13 mouse cellular contexts compared by ENCODE assay signal in genomic region chr9:44338574-44338973, GRCm38 (mm10). TPM values are rescaled to one million over a fixed set of nuclear protein-coding genes. Genes with fewer than 3 reads are reported as not detected.
DNase-seq lines count a peak whose midpoint lies in the region; ATAC-seq and TF ChIP-seq lines count a peak whose summit lies in the region.
"Had no signal": no experiment of that assay in that cellular context is flagged by ENCODE, and none has a peak within 500 bp of the region (broad histone marks: within the 10 kb centered on the region; RNA-seq: fewer than 3 reads in every experiment).

No protein-coding gene starts in this region.

- peak overlapping the region; percentile 16; the same call in 1 of the 2 replicates for H3K4me3 ChIP-seq in heart, embryonic 11.5 days (ENCODE audit: low read depth, low read length)
- no peak overlapping the region for H3K4me3 ChIP-seq in left cerebral cortex, adult 2 months
- H3K4me3 ChIP-seq in CH12.LX (replicated peaks in 1 of 3; ENCODE audit: low read depth in 2 of 3, low read length in 2 of 3, poor library complexity in 1 of 3): no peak overlapping the region
- peak overlapping the region; percentile 80 for H3K4me3 ChIP-seq in liver, embryonic 13.5 days (replicated peaks)
- H3K4me3 ChIP-seq in cerebellum, adult 2 months (replicated peaks; ENCODE audit: insufficient read depth, low read depth, low read length): no peak overlapping the region

- in situ Hi-C loops in CH12.LX (cut with MboI; ENCODE audit: low pct_ligation_motif_present, low pct_unique_long_range_greater_than_20kb, low sequenced_read_pairs): no loop called here

- H3K9me3 ChIP-seq in heart, embryonic 11.5 days (replicated peaks; ENCODE audit: control insufficient read depth, low read length): no peaks in the 10 kb centered on the region
- H3K9me3 ChIP-seq in CH12.LX (replicated peaks; ENCODE audit: low read length): peaks cover 2% of the 10 kb centered on the region
- H3K9me3 ChIP-seq in liver, embryonic 13.5 days (replicated peaks): no peaks in the 10 kb centered on the region
- H3K9me3 ChIP-seq: embryonic facial prominence, embryonic 12.5 days had no signal

- H3K4me2 ChIP-seq in heart, embryonic 11.5 days: peak overlapping the region; percentile 21; the same call in 1 of the 2 replicates
- no peak overlapping the region for H3K4me2 ChIP-seq in CH12.LX (ENCODE audit: insufficient read depth, low read depth, poor library complexity, severe bottlenecking)
- peak overlapping the region; percentile 78 for H3K4me2 ChIP-seq in liver, embryonic 13.5 days

- peak; percentile 7 for TF ChIP-seq CTCF in left cerebral cortex, adult 2 months (IDR thresholded peaks at IDR 0.05)
- TF ChIP-seq CTCF in CH12.LX (conservative IDR thresholded peaks at IDR 0.05 in 1 of 2, IDR thresholded peaks at IDR 0.05 in 1 of 2; ENCODE audit: low read depth in 2 of 2, low read length in 2 of 2): peak in 1 of 2 experiments; percentile 42; a peak in 2 of 4 replicates
- no peak for TF ChIP-seq CTCF in cerebellum, adult 2 months (IDR thresholded peaks at IDR 0.05; ENCODE audit: borderline replicate concordance, insufficient read depth, low read depth, low read length)

- H3K9ac ChIP-seq in heart, embryonic 11.5 days (ENCODE audit: low read depth, low read length): no peak overlapping the region
- H3K9ac ChIP-seq in CH12.LX (ENCODE audit: insufficient read depth, low read depth): no peak overlapping the region
- H3K9ac ChIP-seq in liver, embryonic 13.5 days: peak overlapping the region; percentile 97
- H3K9ac ChIP-seq: embryonic facial prominence, embryonic 12.5 days had no signal

- dilution Hi-C loops in CH12.LX (cut with MboI; ENCODE audit: extremely low pct_ligation_motif_present, extremely low pct_unique_long_range_greater_than_20kb, low sequenced_read_pairs): no loop called here

- TF ChIP-seq RAD21 in CH12.LX (IDR thresholded peaks at IDR 0.05; ENCODE audit: low read depth, low read length): peak; percentile 9; the same call in 1 of the 2 replicates

- no peak overlapping the region for H3K27ac ChIP-seq in heart, embryonic 11.5 days (ENCODE audit: low read depth, low read length)
- H3K27ac ChIP-seq in left cerebral cortex, adult 2 months: no peak overlapping the region
- H3K27ac ChIP-seq in CH12.LX (ENCODE audit: insufficient read depth, low read depth): no peak overlapping the region
- H3K27ac ChIP-seq in liver, embryonic 13.5 days: peak overlapping the region; percentile 99
- H3K27ac ChIP-seq in cerebellum, adult 2 months (ENCODE audit: insufficient read depth, low read length): no peak overlapping the region
- H3K27ac ChIP-seq: embryonic facial prominence, embryonic 12.5 days had no signal

- TF ChIP-seq EP300 in CH12.LX (IDR thresholded peaks at IDR 0.05; ENCODE audit: low read length): no peak

- DNase-seq in heart, postnatal 36 days: no peak
- DNase-seq in left cerebral cortex, adult 2 months (ENCODE audit: extremely low spot score in 1 of 2, low spot score in 2 of 2): no peak
- no peak for DNase-seq in left cerebral cortex, postnatal 4 days
- DNase-seq in CH12.LX (ENCODE audit: extremely low read depth): no peak
- no peak for DNase-seq in liver, embryonic 13.5 days
- no peak for DNase-seq in cerebellum, adult 2 months
- DNase-seq: adrenal gland, postnatal 36 days; cerebellum, postnatal 10 days; heart, postnatal 10 days; lung, adult 2 months had no signal

- peaks cover 7% of the 10 kb centered on the region for H3K36me3 ChIP-seq in heart, embryonic 11.5 days (ENCODE audit: control insufficient read depth, insufficient read depth, low read length)
- peaks cover 38 to 53% of the 10 kb centered on the region in 2 experiments for H3K36me3 ChIP-seq in CH12.LX (replicated peaks in 1 of 2; ENCODE audit: control insufficient read depth in 1 of 2, insufficient read depth in 1 of 2, low read length in 1 of 2)
- peaks cover 70% of the 10 kb centered on the region for H3K36me3 ChIP-seq in liver, embryonic 13.5 days

- H3K4me1 ChIP-seq in heart, embryonic 11.5 days (ENCODE audit: control insufficient read depth, insufficient read depth, low read length): peaks cover 23% of the 10 kb centered on the region
- H3K4me1 ChIP-seq in CH12.LX (ENCODE audit: control insufficient read depth in 1 of 2, insufficient read depth in 2 of 2): peaks cover 9 to 36% of the 10 kb centered on the region in 2 experiments; a peak in 2 of 4 replicates
- H3K4me1 ChIP-seq in liver, embryonic 13.5 days (replicated peaks): peaks cover 48% of the 10 kb centered on the region
- H3K4me1 ChIP-seq in cerebellum, adult 2 months (ENCODE audit: control insufficient read depth, insufficient read depth, low read length): peaks cover 9% of the 10 kb centered on the region; the same call in 1 of the 2 replicates

- H3K79me2 ChIP-seq in CH12.LX (replicated peaks; ENCODE audit: control insufficient read depth, extremely low read depth, insufficient read depth, poor library complexity, severe bottlenecking): peaks cover 36% of the 10 kb centered on the region

- no peak for ATAC-seq in heart, embryonic 11.5 days (replicated peaks; ENCODE audit: insufficient number of reproducible peaks, low FRiP score, low TSS enrichment)
- no peak for ATAC-seq in liver, embryonic 13.5 days (ENCODE audit: low read depth)
- no peak for ATAC-seq in CD4-positive, CD25-positive, alpha-beta regulatory T cell, adult 4 months

- TF ChIP-seq POLR2A in CH12.LX (IDR thresholded peaks at IDR 0.05; ENCODE audit: low read depth, low read length): no peak
- no peak for TF ChIP-seq POLR2A in cerebellum, adult 2 months (IDR thresholded peaks at IDR 0.05; ENCODE audit: borderline replicate concordance, insufficient read depth, low read length)

- intact Hi-C loops in heart, postnatal 36 days (cut with DNase I): loop anchor here (5.0 kb wide), 1 partner anchor 46 kb away; no protein-coding TSS in a partner anchor
- intact Hi-C loops in left cerebral cortex, adult 2 months (cut with DNase I): no loop called here
- intact Hi-C loops in left cerebral cortex, postnatal 4 days (cut with DNase I): no loop called here

- no peaks in the 10 kb centered on the region for H3K27me3 ChIP-seq in heart, embryonic 11.5 days (ENCODE audit: control insufficient read depth, insufficient read depth, low read length)
- no peaks in the 10 kb centered on the region for H3K27me3 ChIP-seq in CH12.LX (replicated peaks)
- no peaks in the 10 kb centered on the region for H3K27me3 ChIP-seq in liver, embryonic 13.5 days
- H3K27me3 ChIP-seq in cerebellum, adult 2 months (ENCODE audit: control insufficient read depth, insufficient read depth, low read length): no peaks in the 10 kb centered on the region
- H3K27me3 ChIP-seq: embryonic facial prominence, embryonic 12.5 days had no signal

- 85% methylated on average over 5 of the region's 5 CpGs for WGBS in heart, embryonic 11.5 days (ENCODE audit: insufficient replicate concordance)
- 71% methylated on average over 5 of the region's 5 CpGs for WGBS in liver, embryonic 13.5 days (ENCODE audit: insufficient replicate concordance)
- 76% methylated on average over 5 of the region's 5 CpGs for WGBS in cerebellum, adult 2 months

RNA-seq across cellular contexts. Expression of gene H2afx, which starts 4.1 kb away (rescaled TPM):
- polyA plus RNA-seq in heart, embryonic 11.5 days (2014; fragmentation: Nextera tagmentation; extraction: Ambion mirVana): 199 and 232 TPM in 2 replicates
- total RNA-seq in heart, postnatal 36 days (2021): 10 to 100 TPM; 13.3 to 13.6 TPM
- total RNA-seq in left cerebral cortex, adult 2 months (2021): 10 to 100 TPM; 46.1 to 53.2 TPM
- 10 to 100 TPM; 81.0 to 82.7 TPM for total RNA-seq in left cerebral cortex, postnatal 4 days (2021)
- total RNA-seq in CH12.LX (2012; rRNA removed) (488 and 589 TPM in 2 replicates), CH12.LX (2014; rRNA removed) (32.5 and 36.3 TPM in 2 replicates)
- 39.5 and 56.6 TPM in 2 replicates for polyA plus RNA-seq in CH12.LX (2012; ENCODE audit: insufficient read length, low read depth)
- 208 and 210 TPM in 2 replicates for polyA plus RNA-seq in liver, embryonic 13.5 days (2015; fragmentation: Nextera tagmentation; extraction: Ambion mirVana)
- polyA plus RNA-seq in CD4-positive, CD25-positive, alpha-beta regulatory T cell, adult 4 months (2017; shearing (Covaris generic)): 10 to 100 TPM; 11.3 to 14.7 TPM
- 63.1 and 63.5 TPM in 2 replicates for polyA plus RNA-seq in cerebellum, adult 2 months (2012; rRNA removed)

RNA-seq across cellular contexts. Expression of gene Hmbs, which starts 5.5 kb away (rescaled TPM):
- 258 and 291 TPM in 2 replicates for polyA plus RNA-seq in heart, embryonic 11.5 days (2014; fragmentation: Nextera tagmentation; extraction: Ambion mirVana)
- 10 to 100 TPM; 41.1 to 49.8 TPM for total RNA-seq in heart, postnatal 36 days (2021)
- total RNA-seq in left cerebral cortex, adult 2 months (2021): 10 to 100 TPM; 20.8 to 21.1 TPM
- total RNA-seq in left cerebral cortex, postnatal 4 days (2021): 10 to 100 TPM; 21.5 to 23.8 TPM
- total RNA-seq in CH12.LX (2012; rRNA removed) (74.0 and 80.9 TPM in 2 replicates), CH12.LX (2014; rRNA removed) (73.7 and 75.2 TPM in 2 replicates)
- polyA plus RNA-seq in CH12.LX (2012; ENCODE audit: insufficient read length, low read depth): 65.0 and 65.1 TPM in 2 replicates
- polyA plus RNA-seq in liver, embryonic 13.5 days (2015; fragmentation: Nextera tagmentation; extraction: Ambion mirVana): 1,411 and 1,456 TPM in 2 replicates
- 10 to 100 TPM; 23.7 to 24.0 TPM for polyA plus RNA-seq in CD4-positive, CD25-positive, alpha-beta regulatory T cell, adult 4 months (2017; shearing (Covaris generic))
- 32.2 and 35.4 TPM in 2 replicates for polyA plus RNA-seq in cerebellum, adult 2 months (2012; rRNA removed)

RNA-seq across cellular contexts. Expression of gene Dpagt1, which starts 12.8 kb away (rescaled TPM):
- 40.2 and 46.3 TPM in 2 replicates for polyA plus RNA-seq in heart, embryonic 11.5 days (2014; fragmentation: Nextera tagmentation; extraction: Ambion mirVana)
- 10 to 100 TPM; 18.6 to 22.4 TPM for total RNA-seq in heart, postnatal 36 days (2021)
- total RNA-seq in left cerebral cortex, adult 2 months (2021): 10 to 100 TPM; 13.8 to 14.6 TPM
- 10 to 100 TPM; 20.4 to 22.2 TPM for total RNA-seq in left cerebral cortex, postnatal 4 days (2021)
- total RNA-seq in CH12.LX (2012; rRNA removed): 15.8 and 16.2 TPM in 2 replicates
- total RNA-seq in CH12.LX (2014; rRNA removed): 6.4 and 8.5 TPM in 2 replicates
- 31.5 and 41.7 TPM in 2 replicates for polyA plus RNA-seq in CH12.LX (2012; ENCODE audit: insufficient read length, low read depth)
- 20.7 and 23.0 TPM in 2 replicates for polyA plus RNA-seq in liver, embryonic 13.5 days (2015; fragmentation: Nextera tagmentation; extraction: Ambion mirVana)
- polyA plus RNA-seq in CD4-positive, CD25-positive, alpha-beta regulatory T cell, adult 4 months (2017; shearing (Covaris generic)): 10 to 100 TPM; 15.7 to 16.0 TPM
- 23.5 and 23.6 TPM in 2 replicates for polyA plus RNA-seq in cerebellum, adult 2 months (2012; rRNA removed)

RNA-seq across cellular contexts. Expression of gene C2cd2l, which starts 18.5 kb away (rescaled TPM):
- 4.7 and 7.1 TPM in 2 replicates for polyA plus RNA-seq in heart, embryonic 11.5 days (2014; fragmentation: Nextera tagmentation; extraction: Ambion mirVana)
- total RNA-seq in heart, postnatal 36 days (2021): 10 to 100 TPM; 14.0 to 14.2 TPM
- 100 to 1,000 TPM; 190 to 222 TPM for total RNA-seq in left cerebral cortex, adult 2 months (2021)
- 10 to 100 TPM; 69.5 to 74.9 TPM for total RNA-seq in left cerebral cortex, postnatal 4 days (2021)
- 7.2 TPM in 2 replicates for total RNA-seq in CH12.LX (2012; rRNA removed)
- 2.5 and 2.9 TPM in 2 replicates for total RNA-seq in CH12.LX (2014; rRNA removed)
- polyA plus RNA-seq in CH12.LX (2012; ENCODE audit: insufficient read length, low read depth): 7.3 and 8.6 TPM in 2 replicates
- polyA plus RNA-seq in liver, embryonic 13.5 days (2015; fragmentation: Nextera tagmentation; extraction: Ambion mirVana): 6.4 and 8.2 TPM in 2 replicates
- polyA plus RNA-seq in CD4-positive, CD25-positive, alpha-beta regulatory T cell, adult 4 months (2017; shearing (Covaris generic)): 1 to 10 TPM; 3.2 to 3.6 TPM
- 112 and 113 TPM in 2 replicates for polyA plus RNA-seq in cerebellum, adult 2 months (2012; rRNA removed)

RNA-seq across cellular contexts. Expression of gene Vps11, which starts 22.9 kb away (rescaled TPM):
- 15.1 and 19.8 TPM in 2 replicates for polyA plus RNA-seq in heart, embryonic 11.5 days (2014; fragmentation: Nextera tagmentation; extraction: Ambion mirVana)
- 10 to 100 TPM; 16.8 to 18.8 TPM for total RNA-seq in heart, postnatal 36 days (2021)
- total RNA-seq in left cerebral cortex, adult 2 months (2021): 10 to 100 TPM; 52.1 to 53.1 TPM
- total RNA-seq in left cerebral cortex, postnatal 4 days (2021): 10 to 100 TPM; 39.5 to 45.9 TPM
- total RNA-seq in CH12.LX (2012; rRNA removed): 21.4 and 22.1 TPM in 2 replicates
- total RNA-seq in CH12.LX (2014; rRNA removed): 16.1 and 17.4 TPM in 2 replicates
- 23.2 and 24.8 TPM in 2 replicates for polyA plus RNA-seq in CH12.LX (2012; ENCODE audit: insufficient read length, low read depth)
- polyA plus RNA-seq in liver, embryonic 13.5 days (2015; fragmentation: Nextera tagmentation; extraction: Ambion mirVana): 14.8 and 15.3 TPM in 2 replicates
- polyA plus RNA-seq in CD4-positive, CD25-positive, alpha-beta regulatory T cell, adult 4 months (2017; shearing (Covaris generic)): 10 to 100 TPM; 55.6 to 86.7 TPM
- 58.4 and 60.9 TPM in 2 replicates for polyA plus RNA-seq in cerebellum, adult 2 months (2012; rRNA removed)

Comparison
In these comparisons a context has a peak if more than half of its experiments do, and no peak if none do; other contexts are left out.
1. H3K4me3 ChIP-seq: peak in heart, embryonic 11.5 days (single experiment) and liver, embryonic 13.5 days (single experiment); none in left cerebral cortex, adult 2 months (single experiment), CH12.LX (0 of 3) and cerebellum, adult 2 months (single experiment).